Mouse (Mus musculus) embryonic fibroblast, embryonic 13.5 days (primary cell): ENCODE measurements around the gene Minos1.

ENCODE experiments used
- CTCF ChIP-seq: IDR thresholded peaks from 2 replicates; pipeline ENCODE4 v1.5.1; 2011; ENCODE audit warnings: mild to moderate bottlenecking, control low read depth, low read length, moderate library complexity, borderline replicate concordance; ENCODE audit not compliant: insufficient read depth
- POLR2A ChIP-seq: IDR thresholded peaks from 2 replicates; pipeline ENCODE4 v1.6.1; 2011; ENCODE audit warnings: low read depth, mild to moderate bottlenecking, control low read depth, low read length, moderate library complexity

GRCm38 (mm10) chr4:139052796-139053195, 78.1 kb downstream of the Minos1 start:
- TF ChIP-seq CTCF (no peak), POLR2A (no peak)
